Mouse (Mus musculus) stomach, embryonic 14.5 days (tissue): Measurements from ENCODE around the gene Gm20388. TPM values are rescaled to one million over a fixed set of nuclear protein-coding genes. Genes with fewer than 3 reads are reported as not detected.

Source experiments
- ATAC-seq: fragments of 200-750 bp; cut with Nextera tagmentation; 2 replicates; pipeline ENCODE4 v1.8.0; 2017; ENCODE audit warnings: low read depth, moderate TSS enrichment; ENCODE audit not compliant: insufficient number of reproducible peaks, insufficient read depth, low FRiP score
- H3K27ac ChIP-seq: fragments of 300-500 bp; sonication (generic); 2 replicates; pipeline ENCODE4 v1.5.1; 2014; ENCODE audit warnings: mild to moderate bottlenecking, low read length, moderate library complexity, mixed read lengths
- H3K27me3 ChIP-seq: fragments of 300-500 bp; sonication (generic); 2 replicates; pipeline ENCODE4 v1.6.1; 2014; ENCODE audit warnings: low read length, control low read depth, mixed read lengths; ENCODE audit not compliant: control insufficient read depth, insufficient read depth
- H3K36me3 ChIP-seq: fragments of 300-500 bp; sonication (generic); 2 replicates; pipeline ENCODE4 v1.6.1; 2014; ENCODE audit warnings: mild to moderate bottlenecking, control low read depth, low read length, moderate library complexity, mixed read lengths; ENCODE audit not compliant: control insufficient read depth, insufficient read depth
- H3K4me1 ChIP-seq: fragments of 300-500 bp; sonication (generic); 2 replicates; pipeline ENCODE4 v1.6.1; 2014; ENCODE audit warnings: low read length, control low read depth, mixed read lengths; ENCODE audit not compliant: control insufficient read depth, insufficient read depth
- H3K4me2 ChIP-seq: fragments of 300-500 bp; sonication (generic); replicated peaks from 2 replicates; pipeline ENCODE4 v1.6.1; 2014; ENCODE audit warnings: low read depth, low read length, control low read depth
- H3K4me3 ChIP-seq: fragments of 300-500 bp; sonication (generic); 2 replicates; pipeline ENCODE4 v1.5.1; 2014; ENCODE audit warnings: low read depth, low read length, control low read depth
- H3K9ac ChIP-seq: fragments of 300-500 bp; sonication (generic); replicated peaks from 2 replicates; pipeline ENCODE4 v1.6.1; 2014; ENCODE audit warnings: low read depth, mild to moderate bottlenecking, control low read depth, low read length, moderate library complexity, mixed read lengths
- H3K9me3 ChIP-seq: fragments of 300-500 bp; sonication (generic); 2 replicates; pipeline ENCODE4 v1.6.1; 2016; ENCODE audit warnings: low read depth, low read length, control low read depth; ENCODE audit not compliant: control insufficient read depth
- WGBS: fragments of 180-500 bp; shearing (Covaris S2); extraction: QIAGEN DNeasy Blood & Tissue Kit; methylation state at CpG from one replicate; pipeline ENCODE4 v1.1.7; 2014; 5-methylcytosine and 5-hydroxymethylcytosine counted together
- polyA plus RNA-seq: library from polyadenylated mRNA; unstranded; fragments of >200 nt; fragmentation: Nextera tagmentation; extraction: Ambion mirVana; gene quantifications from 2 replicates; pipeline ENCODE4 v1.2.1, GENCODE M21; 2014

Gene Gm20388
- polyA plus RNA-seq, 1 experiment from 2014 or later: 11.4 TPM

DNA sequence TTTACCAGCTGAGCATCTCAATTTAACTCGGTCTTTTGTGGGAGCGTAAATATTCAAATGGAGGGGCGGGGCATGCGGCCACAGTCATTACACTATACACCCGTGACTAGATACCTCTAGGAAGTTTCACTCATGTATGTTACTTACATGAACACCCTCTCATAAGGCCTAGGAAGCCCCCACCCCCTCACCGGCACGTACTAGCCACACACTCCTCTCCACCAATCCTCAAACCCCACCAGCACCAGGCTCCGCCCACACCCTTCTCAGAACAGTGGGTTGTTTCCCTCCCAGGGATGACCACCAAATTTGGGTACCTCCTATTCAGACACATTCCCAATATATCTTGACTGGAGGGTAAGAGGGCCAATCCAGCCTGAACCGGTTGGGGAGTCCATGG lies 696.8 kb downstream of the Gm20388 start:
- no peaks in the 10 kb centered on the region for H3K36me3 ChIP-seq
- 81% methylated on average over 9 of the region's 9 CpGs for WGBS
- no peak overlapping the region for H3K9ac ChIP-seq
- ATAC-seq: no peak
- no peaks in the 10 kb centered on the region for H3K4me1 ChIP-seq
- H3K27me3 ChIP-seq: no peaks in the 10 kb centered on the region
- no peak overlapping the region for H3K4me3 ChIP-seq
- no peak overlapping the region for H3K4me2 ChIP-seq
- no peaks in the 10 kb centered on the region for H3K9me3 ChIP-seq
- H3K27ac ChIP-seq: no peak overlapping the region

DNA sequence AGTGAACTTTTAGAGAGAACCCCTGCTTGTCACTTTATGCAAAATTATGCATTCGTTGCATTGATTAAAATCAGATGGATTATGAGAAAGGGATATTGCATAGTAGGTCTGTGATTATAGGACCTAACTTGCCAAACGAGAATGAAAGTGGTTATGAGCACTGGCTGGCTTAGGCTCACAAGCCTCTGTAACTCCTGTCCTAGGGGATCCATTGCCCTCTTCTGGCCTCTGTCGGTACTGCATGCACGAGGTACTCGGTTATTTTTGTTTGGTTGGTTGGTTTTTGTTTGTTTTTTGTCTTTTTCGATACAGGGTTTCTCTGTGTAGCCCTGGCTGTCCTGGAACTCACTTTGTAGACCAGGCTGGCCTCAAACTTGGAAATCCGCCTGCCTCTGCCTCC lies 697.2 kb downstream of the Gm20388 start:
- no peak for ATAC-seq
- H3K27ac ChIP-seq: no peak overlapping the region
- no peak overlapping the region for H3K9ac ChIP-seq
- H3K4me1 ChIP-seq: no peaks in the 10 kb centered on the region
- no peaks in the 10 kb centered on the region for H3K27me3 ChIP-seq
- no peak overlapping the region for H3K4me2 ChIP-seq
- 11% methylated on average over 7 of the region's 7 CpGs for WGBS
- H3K36me3 ChIP-seq: no peaks in the 10 kb centered on the region
- no peak overlapping the region for H3K4me3 ChIP-seq
- H3K9me3 ChIP-seq: no peaks in the 10 kb centered on the region

DNA sequence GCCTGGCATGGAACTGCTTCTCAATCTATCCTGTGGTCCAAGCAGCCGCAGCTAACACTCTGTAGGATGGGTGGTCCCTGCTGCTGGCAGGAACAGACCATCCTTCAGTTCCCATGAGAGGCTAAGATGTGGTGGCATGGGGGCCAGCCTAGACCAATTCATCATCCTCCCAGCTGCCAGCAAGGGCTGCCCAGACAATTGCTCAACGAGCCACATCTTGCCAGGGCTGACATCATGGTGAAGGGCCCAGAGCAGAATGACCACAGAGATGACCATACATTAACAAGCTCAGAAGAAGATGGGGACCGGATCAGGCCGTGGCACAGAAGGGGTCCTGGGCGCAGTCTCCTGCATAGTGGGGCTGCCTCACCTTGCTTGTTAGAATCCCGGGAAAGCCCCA lies 700.2 kb downstream of the Gm20388 start:
- H3K9ac ChIP-seq: no peak overlapping the region
- ATAC-seq: no peak

DNA sequence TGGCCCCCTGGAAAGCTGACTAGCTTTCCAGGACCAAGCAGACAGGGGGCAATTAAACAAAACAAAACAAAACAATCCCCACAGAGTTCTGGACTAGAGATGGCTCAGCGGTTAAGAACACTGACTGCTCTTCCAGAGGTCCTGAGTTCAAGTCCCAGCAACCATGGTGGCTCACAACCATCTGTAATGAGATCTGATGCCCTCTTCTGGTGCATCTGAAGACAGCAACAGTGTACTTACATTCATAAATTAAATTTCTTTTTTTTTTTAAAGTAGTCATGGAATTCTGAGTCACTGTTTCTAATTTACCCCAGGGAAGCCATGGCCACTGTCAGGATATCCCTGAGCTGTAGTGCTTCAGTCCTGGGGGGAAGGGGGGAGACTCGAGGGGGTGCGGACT lies 703.9 kb downstream of the Gm20388 start:
- Histone ChIP-seq H3K4me3 (no peak overlapping the region), H3K36me3 (no peaks in the 10 kb centered on the region), H3K27me3 (no peaks in the 10 kb centered on the region), H3K4me2 (no peak overlapping the region), H3K27ac (no peak overlapping the region), H3K4me1 (peaks cover 2% of the 10 kb centered on the region; the same call in 1 of the 2 replicates), H3K9me3 (no peaks in the 10 kb centered on the region), H3K9ac (no peak overlapping the region)
- no peak for ATAC-seq
- 93% methylated on average over 3 of the region's 3 CpGs for WGBS

More for the DNA sequence above, 700.2 kb downstream of the Gm20388 start:
- Histone ChIP-seq H3K4me2 (no peak overlapping the region), H3K27ac (no peak overlapping the region), H3K36me3 (no peaks in the 10 kb centered on the region), H3K4me1 (no peaks in the 10 kb centered on the region), H3K27me3 (no peaks in the 10 kb centered on the region), H3K9me3 (no peaks in the 10 kb centered on the region), H3K4me3 (no peak overlapping the region)
- WGBS: 87% methylated on average over 6 of the region's 6 CpGs

DNA sequence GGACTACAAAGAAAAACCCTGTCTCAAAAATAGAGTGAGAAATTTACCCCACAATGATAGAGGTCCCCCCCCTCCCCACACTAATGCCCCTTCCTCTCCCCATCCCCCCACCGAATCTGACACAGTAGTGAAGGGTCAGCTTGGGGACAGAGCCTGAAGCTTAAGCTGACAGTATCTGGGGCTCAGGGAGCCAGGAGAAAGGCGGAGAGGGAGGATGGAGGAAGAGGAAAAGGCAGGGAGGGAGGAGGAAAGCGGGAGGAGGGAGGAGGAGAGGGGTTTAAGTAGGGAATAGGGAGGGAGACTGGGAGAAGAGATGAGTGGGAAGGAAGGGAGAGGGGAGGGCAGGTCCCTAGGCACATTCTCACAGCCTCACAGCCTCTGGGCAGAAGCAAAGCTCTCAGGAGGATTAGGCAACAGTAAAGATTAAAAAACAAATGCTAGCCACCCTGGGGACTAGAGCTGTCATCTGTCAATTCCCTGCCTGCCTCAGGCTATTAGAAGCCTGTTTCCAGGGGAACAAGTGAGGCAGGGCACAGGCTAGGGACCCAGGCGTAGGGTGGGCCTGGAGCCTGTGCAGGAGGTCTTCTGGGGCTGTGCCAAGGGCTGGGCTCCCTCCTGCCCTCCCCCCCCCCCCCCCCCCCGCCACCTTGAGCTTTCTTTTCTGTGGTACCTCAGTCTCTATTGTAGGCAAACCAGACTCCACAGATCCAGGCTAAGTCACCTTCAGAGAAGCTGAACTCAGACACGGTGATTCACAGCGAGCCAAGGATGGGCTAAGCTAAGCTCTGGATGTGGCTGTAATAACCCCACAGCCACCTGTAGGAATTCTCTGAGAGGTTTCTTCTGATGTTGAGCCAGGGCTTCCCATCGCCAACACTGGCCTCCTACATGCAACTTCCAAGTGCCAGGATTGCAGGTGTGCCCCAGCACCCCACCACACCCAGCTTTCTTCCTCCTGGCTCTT lies 706.3 kb downstream of the Gm20388 start:
- WGBS: 45% methylated on average over 7 of the region's 8 CpGs
- Histone ChIP-seq H3K27ac (no peak overlapping the region), H3K4me3 (no peak overlapping the region), H3K27me3 (no peaks in the 10 kb centered on the region), H3K9ac (no peak overlapping the region), H3K4me1 (peaks cover 2% of the 10 kb centered on the region; the same call in 1 of the 2 replicates), H3K36me3 (no peaks in the 10 kb centered on the region), H3K4me2 (no peak overlapping the region), H3K9me3 (no peaks in the 10 kb centered on the region)
- ATAC-seq: no peak

DNA sequence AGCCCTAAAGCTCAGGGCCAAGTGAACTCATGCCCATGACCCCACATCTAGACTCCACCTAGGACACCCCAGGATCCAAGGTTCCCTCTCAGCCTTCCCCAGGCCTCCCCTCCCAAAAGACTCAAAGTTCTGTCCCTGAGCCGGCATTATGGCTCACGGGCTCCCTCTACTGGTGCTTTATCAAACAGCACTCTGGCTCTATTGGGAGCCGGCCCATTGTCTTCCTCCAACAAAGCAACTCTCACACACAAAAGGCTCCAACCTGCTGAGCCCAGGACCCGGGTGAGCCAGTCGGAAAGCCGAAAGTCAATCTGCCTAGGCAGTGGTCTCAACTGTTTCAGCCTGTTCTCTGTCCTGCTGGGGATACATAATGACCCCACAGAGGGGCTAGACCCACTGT lies 707.5 kb downstream of the Gm20388 start:
- Histone ChIP-seq H3K4me1 (peaks cover 2% of the 10 kb centered on the region; the same call in 1 of the 2 replicates), H3K4me3 (no peak overlapping the region), H3K27ac (no peak overlapping the region), H3K9me3 (no peaks in the 10 kb centered on the region), H3K9ac (no peak overlapping the region), H3K27me3 (no peaks in the 10 kb centered on the region), H3K4me2 (no peak overlapping the region), H3K36me3 (no peaks in the 10 kb centered on the region)
- 2% methylated on average over 6 of the region's 6 CpGs for WGBS
- ATAC-seq: peak; percentile 47; the same call in 1 of the 2 replicates

DNA sequence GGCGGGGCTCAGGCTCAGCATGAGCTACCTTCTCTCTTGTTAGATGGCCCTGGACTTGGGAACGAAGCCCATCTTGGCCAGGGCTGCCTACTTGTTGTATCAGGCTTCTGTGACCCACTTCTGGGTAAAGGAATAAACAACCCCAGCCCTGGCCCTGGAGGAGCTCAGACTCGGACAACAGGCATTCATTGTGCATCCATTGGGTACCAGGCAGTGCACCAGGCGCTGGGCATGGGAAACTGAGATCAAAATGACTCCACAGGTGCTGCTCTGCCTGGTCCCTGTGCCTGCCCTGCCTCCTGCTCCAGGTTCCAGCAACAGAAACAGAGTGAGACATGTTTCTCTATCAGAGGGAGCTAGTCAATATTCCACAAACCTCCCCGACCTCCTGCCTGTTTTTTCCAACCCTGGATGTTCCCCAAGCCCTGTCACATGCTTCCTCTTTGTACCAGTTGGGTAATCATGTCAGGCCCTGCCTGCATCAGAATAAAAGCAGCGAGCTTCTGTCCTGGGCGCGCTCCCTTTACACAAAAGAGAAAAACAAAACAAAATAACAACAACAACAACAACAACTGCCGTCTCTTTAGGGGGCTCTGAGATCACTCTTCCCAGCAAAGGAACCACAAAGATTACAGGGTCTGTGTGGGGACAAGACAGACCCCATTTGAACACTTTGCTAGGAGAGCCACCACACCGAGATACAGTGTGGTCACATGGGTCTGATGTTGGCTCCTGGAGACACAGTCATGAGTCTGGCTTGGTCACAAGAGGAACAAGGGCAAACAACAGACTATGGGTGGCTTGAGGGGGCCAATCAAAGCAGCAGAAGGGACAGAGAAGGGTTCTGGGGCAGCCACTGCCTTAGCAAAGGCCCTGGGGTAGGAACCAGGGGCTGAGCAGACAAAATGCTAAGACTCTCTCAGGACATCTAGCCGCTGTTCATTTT lies 708.9 kb downstream of the Gm20388 start:
- Histone ChIP-seq H3K27me3 (no peaks in the 10 kb centered on the region), H3K36me3 (no peaks in the 10 kb centered on the region), H3K4me2 (no peak overlapping the region), H3K4me1 (peaks cover 2% of the 10 kb centered on the region; the same call in 1 of the 2 replicates), H3K27ac (no peak overlapping the region), H3K9ac (no peak overlapping the region), H3K4me3 (no peak overlapping the region), H3K9me3 (no peaks in the 10 kb centered on the region)
- WGBS: 75% methylated on average over 11 of the region's 11 CpGs
- ATAC-seq: no peak

DNA sequence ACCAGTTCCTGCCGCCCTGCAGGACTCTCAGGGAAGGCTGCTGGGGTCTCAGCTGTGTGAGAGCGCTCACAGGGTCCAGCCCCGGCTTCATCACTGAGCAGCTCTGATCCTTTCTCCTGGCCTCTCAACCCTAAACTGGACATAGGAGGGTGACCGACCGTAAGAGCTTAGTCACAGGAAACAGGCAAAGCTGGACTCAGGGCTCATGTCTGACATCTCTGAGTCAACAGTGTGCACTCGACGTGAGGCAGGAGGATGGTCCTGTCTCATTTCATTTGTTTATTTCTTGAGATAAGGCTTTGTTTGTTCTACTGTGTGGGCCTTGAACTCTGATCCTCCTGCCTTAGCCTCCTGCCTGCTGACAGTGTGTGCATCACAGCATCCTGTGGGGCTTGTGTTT lies 709.8 kb downstream of the Gm20388 start:
- Histone ChIP-seq H3K27ac (no peak overlapping the region), H3K27me3 (no peaks in the 10 kb centered on the region), H3K9ac (no peak overlapping the region), H3K4me3 (no peak overlapping the region), H3K4me2 (no peak overlapping the region), H3K4me1 (peaks cover 2% of the 10 kb centered on the region; the same call in 1 of the 2 replicates), H3K9me3 (no peaks in the 10 kb centered on the region), H3K36me3 (no peaks in the 10 kb centered on the region)
- ATAC-seq: no peak
- WGBS: 36% methylated on average over 7 of the region's 7 CpGs
